Mouse (Mus musculus) testis, adult 2 months (tissue): ENCODE measurements around the gene B3gnt9.

Experiments used
- CTCF ChIP-seq: fragments of 200-500 bp; IDR thresholded peaks from 2 replicates; pipeline ENCODE4 v1.5.1; 2012; ENCODE audit warnings: low read depth, mild to moderate bottlenecking, inconsistent platforms, low read length, moderate library complexity; ENCODE audit not compliant: control insufficient read depth, insufficient read depth, insufficient replicate concordance
- POLR2A ChIP-seq: fragments of 200-500 bp; IDR thresholded peaks from 2 replicates; pipeline ENCODE4 v1.6.1; 2012; ENCODE audit warnings: low read depth, mild to moderate bottlenecking, inconsistent platforms, low read length, moderate library complexity; ENCODE audit not compliant: control insufficient read depth

GRCm38 (mm10) chr8:105282239-105282638, 27.3 kb upstream of the B3gnt9 start:
- TF ChIP-seq CTCF (no peak), POLR2A (no peak)
